Mouse (Mus musculus): ENCODE measurements around the gene Wdr13. TPM values are rescaled to one million over a fixed set of nuclear protein-coding genes. Genes with fewer than 3 reads are reported as not detected.

The Wdr13 gene
- total and polyA plus RNA-seq, 3 experiments = 29.6 to 46.8 TPM; not detected in 1

DNA sequence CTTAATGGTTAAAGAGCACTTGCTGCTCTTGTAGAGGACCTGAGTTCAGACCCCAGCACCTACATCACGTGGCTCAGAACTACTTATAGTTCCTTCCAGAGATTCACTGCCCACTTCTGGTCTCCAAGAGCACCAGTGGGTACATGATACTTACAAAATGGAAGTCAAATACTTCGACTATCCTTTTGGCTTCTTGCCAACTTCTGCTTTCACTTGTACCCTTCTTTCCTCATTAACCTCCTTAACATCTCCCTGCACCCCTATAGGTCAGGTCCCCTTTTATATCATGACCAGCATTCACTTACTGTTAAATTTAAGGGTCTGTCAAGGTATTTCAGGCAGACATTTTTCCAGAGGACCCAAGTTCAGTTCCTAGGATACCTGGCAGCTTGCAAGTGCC lies 3.2 kb upstream of the Wdr13 start:
- Histone ChIP-seq H3K9me3 (replicated peaks; ENCODE audit: insufficient read depth, low read length) (no peaks in the 10 kb centered on the region), H3K79me2 (ENCODE audit: control insufficient read depth, insufficient read depth, low read length, poor library complexity) (peaks cover 3% of the 10 kb centered on the region; the same call in 1 of the 2 replicates), H3K4me3 (ENCODE audit: control insufficient read depth in 1 of 2, insufficient read depth in 1 of 2, low read depth in 2 of 2, low read length in 2 of 2) (no peak overlapping the region), H3K36me3 (ENCODE audit: control insufficient read depth in 1 of 2, insufficient read depth in 2 of 2, low read length in 2 of 2) (peaks cover 11 to 32% of the 10 kb centered on the region in 2 experiments), H3K27me3 (ENCODE audit: control insufficient read depth in 1 of 2, insufficient read depth in 2 of 2, low read length in 2 of 2) (no peaks in the 10 kb centered on the region), H3K9ac (ENCODE audit: control insufficient read depth, low read depth, low read length, poor library complexity, severe bottlenecking) (no peak overlapping the region), H3K27ac (ENCODE audit: control insufficient read depth, low read depth, low read length) (no peak overlapping the region; the same call in 1 of the 2 replicates), H3K4me1 (ENCODE audit: control insufficient read depth in 1 of 2, insufficient read depth in 2 of 2, low read length in 2 of 2) (peaks cover 6 to 9% of the 10 kb centered on the region in 2 experiments)
- TF ChIP-seq POLR2A (IDR thresholded peaks at IDR 0.05; ENCODE audit: control insufficient read depth in 1 of 2, insufficient read depth in 1 of 2, low read depth in 1 of 2, low read length in 2 of 2, poor library complexity in 1 of 2) (no peak), NELFE (IDR thresholded peaks at IDR 0.05; ENCODE audit: low read depth, low read length) (no peak)
- DNase-seq (ENCODE audit: low read depth, low spot score) = peak; percentile 90

DNA sequence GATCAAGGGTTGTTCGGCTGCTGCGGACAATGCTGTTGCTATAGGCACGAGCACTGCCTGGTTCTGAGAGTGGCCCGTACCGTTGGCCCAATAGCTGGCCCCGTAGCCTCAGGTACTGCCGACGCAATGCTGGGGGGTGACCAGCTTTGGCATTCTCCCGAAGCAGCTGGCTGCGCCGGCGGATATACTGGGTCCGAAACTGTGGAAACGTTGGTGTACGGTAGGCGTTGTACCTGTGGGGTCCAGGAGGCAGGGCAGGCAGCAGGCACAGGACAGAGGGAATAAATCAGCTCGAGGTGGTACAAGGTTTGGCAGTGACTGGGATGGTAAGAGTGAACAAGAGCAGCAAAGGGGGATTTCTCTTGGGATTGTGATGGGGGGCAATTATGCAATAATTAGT lies 1.3 kb downstream of the Wdr13 start:
- Histone ChIP-seq H3K36me3 (ENCODE audit: control insufficient read depth in 1 of 2, insufficient read depth in 2 of 2, low read length in 2 of 2) (peaks cover 4 to 13% of the 10 kb centered on the region in 2 experiments; a peak in 3 of 4 replicates), H3K27ac (ENCODE audit: control insufficient read depth, low read depth, low read length) (peak overlapping the region; percentile 85)

DNA sequence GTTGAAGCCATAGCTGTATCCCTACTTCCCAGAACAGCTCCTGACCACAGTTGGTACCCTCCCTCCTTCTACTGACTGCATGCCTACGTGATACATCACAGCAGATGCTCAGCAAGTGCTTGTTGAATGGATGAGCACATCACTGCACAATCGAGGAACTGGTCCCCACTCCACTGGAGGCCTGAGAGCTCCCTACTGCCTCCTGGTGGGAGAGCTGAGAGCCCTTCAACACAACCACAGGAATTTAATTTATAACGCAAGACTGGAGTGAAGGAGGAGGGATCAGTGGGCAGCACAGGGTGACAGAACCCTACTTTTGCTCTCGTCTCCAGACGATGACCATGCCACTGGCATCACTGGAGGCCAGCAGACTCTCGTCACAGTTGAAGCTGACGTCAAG lies 7.5 kb downstream of the Wdr13 start:
- no peak overlapping the region for H3K9ac ChIP-seq (ENCODE audit: control insufficient read depth, low read depth, low read length, poor library complexity, severe bottlenecking)
- H3K27ac ChIP-seq (ENCODE audit: control insufficient read depth, low read depth, low read length) = no peak overlapping the region
- H3K79me2 ChIP-seq (ENCODE audit: control insufficient read depth, insufficient read depth, low read length, poor library complexity) = no peaks in the 10 kb centered on the region
- no peaks in the 10 kb centered on the region for H3K27me3 ChIP-seq (ENCODE audit: control insufficient read depth in 1 of 2, insufficient read depth in 2 of 2, low read length in 2 of 2)
- no peak overlapping the region for H3K4me3 ChIP-seq (ENCODE audit: control insufficient read depth in 1 of 2, insufficient read depth in 1 of 2, low read depth in 2 of 2, low read length in 2 of 2)
- H3K9me3 ChIP-seq (replicated peaks; ENCODE audit: insufficient read depth, low read length) = no peaks in the 10 kb centered on the region
- peak; percentile 70 for DNase-seq (ENCODE audit: low read depth, low spot score)
- no peaks in the 10 kb centered on the region for H3K4me1 ChIP-seq (ENCODE audit: control insufficient read depth in 1 of 2, insufficient read depth in 2 of 2, low read length in 2 of 2)
- peaks cover 0 to 4% of the 10 kb centered on the region in 2 experiments; a peak in 2 of 4 replicates for H3K36me3 ChIP-seq (ENCODE audit: control insufficient read depth in 1 of 2, insufficient read depth in 2 of 2, low read length in 2 of 2)
- TF ChIP-seq NELFE (IDR thresholded peaks at IDR 0.05; ENCODE audit: low read depth, low read length) (no peak), POLR2AphosphoS2 (IDR thresholded peaks at IDR 0.05; ENCODE audit: low read length) (no peak), GATA1 (IDR thresholded peaks at IDR 0.05; ENCODE audit: low read depth, low read length) (no peak), HCFC1 (IDR thresholded peaks at IDR 0.05; ENCODE audit: low read depth, low read length) (no peak), BHLHE40 (IDR thresholded peaks at IDR 0.05; ENCODE audit: borderline replicate concordance, low read depth, low read length) (no peak), TBP (IDR thresholded peaks at IDR 0.05; ENCODE audit: low read depth, low read length) (no peak), NRF1 (IDR thresholded peaks at IDR 0.05; ENCODE audit: insufficient read depth, low read depth, low read length, poor library complexity, severe bottlenecking) (no peak), POLR2AphosphoS5 (IDR thresholded peaks at IDR 0.05; ENCODE audit: borderline replicate concordance, low read depth, low read length) (no peak), TAL1 (IDR thresholded peaks at IDR 0.05; ENCODE audit: low read length) (no peak), KAT2A (conservative IDR thresholded peaks at IDR 0.05; ENCODE audit: low read depth, low read length) (no peak), ZC3H11A (IDR thresholded peaks at IDR 0.05; ENCODE audit: low read depth, low read length) (no peak), MYC (IDR thresholded peaks at IDR 0.05; ENCODE audit: low read depth, low read length) (no peak), UBTF (IDR thresholded peaks at IDR 0.05; ENCODE audit: borderline replicate concordance, insufficient read depth, low read depth, low read length) (no peak), RAD21 (IDR thresholded peaks at IDR 0.05; ENCODE audit: low read depth, low read length) (peak; percentile 16; the same call in 1 of the 2 replicates), CTCF (IDR thresholded peaks at IDR 0.05 in 2 of 3, conservative IDR thresholded peaks at IDR 0.05 in 1 of 3; ENCODE audit: control insufficient read depth in 1 of 3, insufficient read depth in 1 of 3, low read depth in 2 of 3, low read length in 3 of 3, poor library complexity in 1 of 3, severe bottlenecking in 1 of 3) (peak; percentile 61 to 83 (median 67)), MXI1 (IDR thresholded peaks at IDR 0.05; ENCODE audit: low read depth, low read length) (no peak), SMC3 (IDR thresholded peaks at IDR 0.05; ENCODE audit: low read depth, low read length) (peak; percentile 62), CHD1 (IDR thresholded peaks at IDR 0.05; ENCODE audit: low read depth, low read length) (no peak), E2F4 (IDR thresholded peaks at IDR 0.05; ENCODE audit: borderline replicate concordance, low read depth, low read length) (no peak)

More for the DNA sequence above, 1.3 kb downstream of the Wdr13 start:
- peaks cover 6 to 9% of the 10 kb centered on the region in 2 experiments for H3K4me1 ChIP-seq (ENCODE audit: control insufficient read depth in 1 of 2, insufficient read depth in 2 of 2, low read length in 2 of 2)
- peak overlapping the region; percentile 39 to 48 for H3K4me3 ChIP-seq (ENCODE audit: control insufficient read depth in 1 of 2, insufficient read depth in 1 of 2, low read depth in 2 of 2, low read length in 2 of 2)
- peaks cover 3% of the 10 kb centered on the region; the same call in 1 of the 2 replicates for H3K79me2 ChIP-seq (ENCODE audit: control insufficient read depth, insufficient read depth, low read length, poor library complexity)
- H3K9ac ChIP-seq (ENCODE audit: control insufficient read depth, low read depth, low read length, poor library complexity, severe bottlenecking) = peak overlapping the region; percentile 53
- no peak for DNase-seq (ENCODE audit: low read depth, low spot score)
- no peaks in the 10 kb centered on the region for H3K27me3 ChIP-seq (ENCODE audit: control insufficient read depth in 1 of 2, insufficient read depth in 2 of 2, low read length in 2 of 2)
- TF ChIP-seq UBTF (IDR thresholded peaks at IDR 0.05; ENCODE audit: borderline replicate concordance, insufficient read depth, low read depth, low read length) (no peak), ZC3H11A (IDR thresholded peaks at IDR 0.05; ENCODE audit: low read depth, low read length) (no peak), ZKSCAN1 (IDR thresholded peaks at IDR 0.05; ENCODE audit: low read depth, low read length) (no peak), ELF1 (IDR thresholded peaks at IDR 0.05; ENCODE audit: low read depth, low read length) (no peak), USF2 (IDR thresholded peaks at IDR 0.05; ENCODE audit: borderline replicate concordance in 1 of 2, insufficient read depth in 1 of 2, low read depth in 1 of 2, low read length in 2 of 2) (no peak), RCOR1 (IDR thresholded peaks at IDR 0.05; ENCODE audit: low read depth, low read length) (no peak), MAZ (IDR thresholded peaks at IDR 0.05; ENCODE audit: low read depth, low read length) (no peak), MYC (IDR thresholded peaks at IDR 0.05; ENCODE audit: low read depth, low read length) (no peak), NRF1 (IDR thresholded peaks at IDR 0.05; ENCODE audit: insufficient read depth, low read depth, low read length, poor library complexity, severe bottlenecking) (no peak), MAFK (IDR thresholded peaks at IDR 0.05; ENCODE audit: borderline replicate concordance, low read depth, low read length) (no peak), KAT2A (conservative IDR thresholded peaks at IDR 0.05; ENCODE audit: low read depth, low read length) (no peak), BHLHE40 (IDR thresholded peaks at IDR 0.05; ENCODE audit: borderline replicate concordance, low read depth, low read length) (no peak), POLR2AphosphoS5 (IDR thresholded peaks at IDR 0.05; ENCODE audit: borderline replicate concordance, low read depth, low read length) (no peak), CTCF (IDR thresholded peaks at IDR 0.05 in 2 of 3, conservative IDR thresholded peaks at IDR 0.05 in 1 of 3; ENCODE audit: control insufficient read depth in 1 of 3, insufficient read depth in 1 of 3, low read depth in 2 of 3, low read length in 3 of 3, poor library complexity in 1 of 3, severe bottlenecking in 1 of 3) (no peak), POLR2AphosphoS2 (IDR thresholded peaks at IDR 0.05; ENCODE audit: low read length) (no peak)
- no peaks in the 10 kb centered on the region for H3K9me3 ChIP-seq (replicated peaks; ENCODE audit: insufficient read depth, low read length)

Measured in MEL (cell line).